Mouse (Mus musculus): ENCODE data around the gene Gm20509. TPM values are rescaled to one million over a fixed set of nuclear protein-coding genes. Genes with fewer than 3 reads are reported as not detected.
"Not testable (repeated sequence)": the region's sequence is repeated elsewhere in the genome, so short reads cannot be mapped to it uniquely, and the experiment has no call there.

The Gm20509 gene
- total and polyA plus RNA-seq, 3 experiments: 0.29 TPM; not detected in 2

GRCm38 (mm10) chr9:73101536-73101935, 734 bp upstream of the Gm20509 start, which contains the start of gene Khdc3:
Gene Khdc3 (plus strand): TSS chr9:73101836.
- no peak for DNase-seq

GRCm38 (mm10) chr9:73103159-73103879, 1.0 kb downstream of the Gm20509 start:
- peak; percentile 85 for DNase-seq

GRCm38 (mm10) chr9:73103880-73104198, 1.6 kb downstream of the Gm20509 start:
- no peak for DNase-seq

GRCm38 (mm10) chr9:73105141-73105540, 2.9 kb downstream of the Gm20509 start:
- DNase-seq: peak; percentile 57

GRCm38 (mm10) chr9:73105771-73106170, 3.5 kb downstream of the Gm20509 start:
- DNase-seq: no peak

- peak; percentile 92 for DNase-seq
Measured at GRCm38 (mm10) chr9:73112919-73113906, 10.9 kb downstream of the Gm20509 start, which contains the start of gene Rsl24d1. Gene Rsl24d1 (plus strand): TSS chr9:73113426.

DNA sequence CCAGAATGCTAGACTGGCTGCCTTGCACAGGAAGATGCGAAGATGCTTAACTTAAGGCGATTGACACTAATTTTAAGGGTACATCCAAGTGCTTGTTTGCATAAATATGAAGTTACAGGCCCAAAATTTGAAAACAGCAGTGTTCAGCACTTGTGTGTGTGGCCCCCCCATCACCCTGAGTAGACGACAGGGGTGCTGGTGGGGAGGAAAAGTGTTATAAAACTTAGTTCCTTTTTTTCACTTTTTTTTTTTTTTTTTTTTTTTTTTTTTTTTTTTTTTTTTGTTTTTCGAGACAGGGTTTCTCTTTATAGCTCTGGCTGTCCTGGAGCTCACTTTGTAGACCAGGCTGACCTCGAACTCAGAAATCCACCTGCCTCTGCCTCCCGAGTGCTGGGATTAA, 14.4 kb downstream of the Gm20509 start:
- DNase-seq: not testable (repeated sequence)

- DNase-seq: no peak
Measured at GRCm38 (mm10) chr9:73118012-73118411, 15.7 kb downstream of the Gm20509 start.

DNA sequence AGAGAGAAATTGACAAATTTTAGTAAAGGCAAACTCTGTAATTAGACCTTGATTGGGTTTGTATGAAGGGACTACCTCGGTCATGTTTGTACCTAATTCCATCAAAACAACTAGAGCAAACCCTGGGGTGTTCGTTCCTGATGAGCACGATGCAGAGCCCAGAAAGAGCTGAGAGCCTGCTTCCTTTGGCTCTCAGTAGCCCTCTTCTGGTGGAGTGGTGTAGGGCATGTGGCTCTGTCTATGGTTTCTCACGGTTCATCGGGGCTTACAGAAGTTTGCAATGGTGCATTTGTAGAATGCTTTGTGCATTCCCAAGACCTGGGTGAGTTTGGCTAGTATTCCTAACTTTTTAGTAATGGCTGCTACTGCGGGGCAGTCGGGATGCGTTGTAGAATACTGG, 19.5 kb downstream of the Gm20509 start:
- no peak for DNase-seq

GRCm38 (mm10) chr9:73125043-73125570, 22.8 kb downstream of the Gm20509 start:
- DNase-seq: no peak

DNA sequence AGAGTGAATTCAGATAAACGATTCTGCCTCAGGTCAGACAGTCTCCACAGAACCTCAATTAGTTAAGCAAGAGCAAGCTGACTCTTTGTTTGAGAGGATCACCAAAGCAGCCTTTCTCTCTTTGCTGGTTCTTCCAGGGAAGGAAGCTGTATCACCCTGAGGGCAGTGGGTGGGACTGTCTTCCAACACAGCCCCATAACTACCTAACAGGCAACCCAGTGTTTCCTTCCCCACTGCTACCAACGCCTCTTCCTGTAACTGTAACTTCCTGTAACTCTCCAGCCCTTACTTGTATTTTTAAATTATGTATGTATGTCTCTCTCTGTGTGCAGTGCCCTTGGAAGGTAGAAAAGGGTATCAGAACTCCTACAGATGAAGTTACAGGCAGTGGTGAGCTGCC, 25.2 kb downstream of the Gm20509 start:
- no peak for DNase-seq

- DNase-seq: no peak
Measured at GRCm38 (mm10) chr9:73129875-73130274, 27.6 kb downstream of the Gm20509 start.

- DNase-seq: no peak
Measured at GRCm38 (mm10) chr9:73130529-73130928, 28.3 kb downstream of the Gm20509 start.

- DNase-seq: no peak
Measured at GRCm38 (mm10) chr9:73137341-73137886, 35.1 kb downstream of the Gm20509 start.

DNA sequence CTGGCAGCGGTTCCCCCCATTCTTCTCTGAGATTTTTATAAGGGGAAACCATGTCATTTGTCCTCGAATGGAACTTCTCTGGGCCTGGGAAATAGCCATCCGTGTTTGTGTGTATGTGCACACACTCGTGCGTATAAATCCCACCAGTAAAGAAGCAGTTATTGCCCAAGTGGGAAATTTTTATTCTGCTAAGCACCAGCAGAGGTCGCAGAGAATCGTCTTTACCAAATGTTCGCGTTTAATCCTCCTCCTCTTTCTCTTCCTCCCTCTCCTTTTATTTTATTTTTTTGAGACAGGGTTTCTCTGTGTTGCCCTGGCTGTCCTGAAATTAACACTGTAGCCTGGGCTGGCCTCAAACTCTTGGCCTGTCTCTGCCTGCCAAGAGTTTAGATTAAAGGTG, 52.1 kb downstream of the Gm20509 start:
- no peak for DNase-seq

GRCm38 (mm10) chr9:73157968-73158367, 55.7 kb downstream of the Gm20509 start:
- DNase-seq: no peak

GRCm38 (mm10) chr9:73159265-73159664, 57.0 kb downstream of the Gm20509 start:
- DNase-seq: no peak

DNA sequence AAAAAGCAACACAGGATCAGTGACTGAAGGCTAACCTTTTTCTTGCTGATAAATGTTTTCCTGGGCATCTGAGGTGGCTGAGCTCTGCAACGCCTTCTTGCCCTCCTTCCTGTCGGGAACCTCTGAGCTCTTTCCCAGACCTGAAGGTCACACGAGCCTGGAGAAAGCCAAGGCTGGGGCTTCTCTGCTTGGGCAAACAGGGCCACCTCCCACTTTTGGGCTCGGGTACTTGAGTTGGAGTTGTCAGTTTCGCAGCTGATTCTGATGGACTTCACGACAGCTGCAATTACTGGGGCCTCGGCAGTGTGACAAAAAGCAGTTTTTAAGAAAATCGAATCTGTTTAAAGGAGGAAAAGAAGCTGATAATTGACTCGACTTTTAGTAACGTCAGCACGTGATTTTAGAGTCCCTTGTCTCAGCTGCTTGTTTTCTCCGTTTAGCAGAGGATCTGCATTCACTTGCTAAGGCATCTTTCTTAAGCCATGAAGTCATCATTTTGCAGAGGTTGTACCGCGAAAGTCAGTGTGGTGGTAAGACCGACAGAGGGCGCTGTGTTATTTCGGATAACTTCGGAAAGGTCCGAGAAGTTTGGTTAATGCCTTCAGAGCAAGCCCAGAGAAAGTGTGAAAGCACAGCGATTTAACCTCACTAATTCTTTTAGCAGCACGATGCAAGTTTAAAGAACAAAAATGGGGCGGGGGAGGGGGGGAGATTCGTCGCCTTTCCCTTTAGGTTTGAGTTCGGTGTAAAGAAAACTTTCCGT, 60.5 kb downstream of the Gm20509 start:
- peak; percentile 82 for DNase-seq

DNA sequence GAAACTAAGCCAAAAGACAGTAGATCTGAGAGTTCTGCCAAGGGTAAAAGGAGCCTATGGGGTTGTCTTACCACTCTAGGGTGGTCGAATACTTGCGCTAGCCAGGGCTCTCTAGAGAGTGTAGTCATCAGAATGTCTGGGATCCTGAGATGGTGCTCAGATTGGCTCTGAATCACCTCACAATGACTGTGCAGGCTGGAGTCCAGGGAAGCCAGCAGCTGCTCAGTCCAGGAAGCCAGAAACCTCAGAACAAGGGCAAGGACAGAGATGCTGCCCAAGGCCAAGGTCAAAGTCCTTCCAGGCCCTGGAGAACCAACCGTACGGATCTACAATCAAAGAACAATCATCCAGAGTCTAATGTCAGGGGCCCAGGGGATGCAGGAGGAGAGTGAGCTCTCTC, 63.4 kb downstream of the Gm20509 start:
- DNase-seq: peak; percentile 85
